Mouse (Mus musculus): ENCODE measurements around the gene Ly86.
A peak's percentile ranks its signal among the peaks of the same experiment; 100 is the strongest.

Ly86 gene

DNA sequence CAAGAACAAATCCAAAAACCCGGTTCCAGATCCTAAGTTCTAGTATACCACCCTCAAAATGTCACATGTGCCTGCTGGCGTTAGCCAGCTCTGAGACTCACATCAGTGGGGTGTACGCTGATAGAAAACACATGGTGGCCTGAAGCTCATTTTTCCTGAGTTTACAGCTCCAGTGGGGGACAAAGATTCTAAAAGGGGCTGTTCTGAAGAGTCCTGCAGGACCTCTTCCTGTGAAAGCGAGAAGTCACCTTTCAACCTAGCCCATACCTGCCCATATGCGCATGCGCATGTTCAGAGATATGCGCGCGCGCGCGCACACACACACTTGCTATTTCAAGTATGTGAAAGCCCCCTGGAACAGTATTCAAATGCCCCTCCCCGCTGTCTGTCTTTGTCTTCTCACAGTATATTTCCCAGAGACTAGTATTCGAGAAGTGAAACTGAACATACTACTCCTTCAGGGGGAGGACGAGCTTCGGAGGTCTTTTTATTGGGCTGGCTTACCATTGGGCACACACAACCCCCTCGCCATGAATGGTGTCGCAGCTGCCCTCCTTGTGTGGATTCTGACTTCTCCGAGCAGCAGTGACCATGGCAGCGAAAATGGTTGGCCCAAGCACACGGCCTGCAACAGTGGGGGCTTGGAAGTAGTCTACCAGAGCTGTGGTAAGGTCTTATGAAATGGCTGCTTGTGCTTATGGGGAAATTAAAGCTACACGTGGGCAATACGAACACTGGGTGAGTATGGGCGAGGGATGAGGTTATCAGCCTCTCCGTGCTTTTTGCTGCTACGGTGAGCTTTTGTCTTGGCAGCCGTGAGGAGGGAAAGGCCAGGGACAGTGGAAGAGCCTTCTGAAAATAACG, at the start of gene Ly86:
Gene Ly86 (plus strand): TSS at position 300 of the 864 bp plus-strand sequence.
- DNase-seq, result no peak

GRCm38 (mm10) chr13:37297886-37298285, 47.1 kb upstream of the Ly86 start:
- no peak for DNase-seq

DNA sequence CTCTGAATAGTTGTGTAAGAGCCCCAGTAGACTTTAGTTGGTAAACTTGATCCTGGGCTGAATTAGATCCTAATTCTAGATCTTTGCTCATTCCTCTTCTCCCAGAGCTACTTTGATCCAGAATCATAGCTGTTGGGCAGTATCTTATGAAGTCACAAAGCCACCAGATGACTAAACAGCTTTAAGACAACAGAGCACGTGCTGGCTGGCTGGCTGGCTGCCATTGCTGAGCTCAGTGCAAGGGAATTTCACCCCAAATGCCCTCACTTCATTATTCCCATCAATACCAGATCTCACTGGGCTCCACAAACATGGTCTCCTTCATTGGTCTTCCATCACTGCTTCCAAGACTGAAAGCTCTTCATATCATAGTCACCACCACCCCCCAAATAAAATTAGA, 46.2 kb upstream of the Ly86 start:
- DNase-seq, result no peak

DNA sequence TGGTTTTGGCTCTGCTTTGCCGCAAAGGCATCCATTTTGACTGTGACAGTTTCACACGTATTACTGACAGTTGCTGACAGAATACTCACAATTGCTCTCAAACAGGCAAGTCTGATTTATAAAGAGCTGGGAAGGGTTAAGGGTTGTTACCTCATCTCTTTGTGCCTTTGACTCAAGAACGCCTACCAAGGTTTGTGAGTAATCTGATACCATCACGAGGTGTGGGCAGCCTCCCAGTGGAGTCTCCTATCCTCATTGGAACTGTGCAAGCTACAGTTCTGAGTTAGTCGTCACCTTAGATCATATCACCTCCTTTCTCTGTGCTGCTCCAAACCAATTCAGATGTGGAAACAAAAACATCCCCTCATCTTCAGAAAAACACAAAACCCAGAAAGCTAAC, 42.1 kb upstream of the Ly86 start:
- no peak for DNase-seq

GRCm38 (mm10) chr13:37308006-37308405, 37.0 kb upstream of the Ly86 start:
- DNase-seq, result no peak

DNA sequence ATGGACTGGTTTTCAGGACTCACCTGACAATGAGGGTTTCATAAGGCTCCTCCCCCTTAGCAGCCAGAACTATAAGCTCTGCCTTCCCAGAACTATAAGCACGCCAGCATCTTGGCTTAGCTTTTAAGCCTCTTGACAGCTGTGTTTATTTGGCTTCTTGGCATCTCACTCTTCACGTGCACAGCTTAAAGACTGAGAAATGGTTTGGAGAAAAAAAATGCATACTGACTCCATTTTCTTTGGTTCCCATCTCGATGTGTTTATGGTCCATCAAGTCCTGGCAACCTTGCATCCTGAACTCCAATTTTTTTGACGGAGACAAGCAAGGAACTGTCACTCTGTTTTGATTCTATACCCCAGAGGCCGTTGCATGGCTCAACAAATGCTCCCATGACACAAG, 35.7 kb upstream of the Ly86 start:
- no peak for DNase-seq

GRCm38 (mm10) chr13:37310331-37310730, 34.7 kb upstream of the Ly86 start:
- no peak for DNase-seq

DNA sequence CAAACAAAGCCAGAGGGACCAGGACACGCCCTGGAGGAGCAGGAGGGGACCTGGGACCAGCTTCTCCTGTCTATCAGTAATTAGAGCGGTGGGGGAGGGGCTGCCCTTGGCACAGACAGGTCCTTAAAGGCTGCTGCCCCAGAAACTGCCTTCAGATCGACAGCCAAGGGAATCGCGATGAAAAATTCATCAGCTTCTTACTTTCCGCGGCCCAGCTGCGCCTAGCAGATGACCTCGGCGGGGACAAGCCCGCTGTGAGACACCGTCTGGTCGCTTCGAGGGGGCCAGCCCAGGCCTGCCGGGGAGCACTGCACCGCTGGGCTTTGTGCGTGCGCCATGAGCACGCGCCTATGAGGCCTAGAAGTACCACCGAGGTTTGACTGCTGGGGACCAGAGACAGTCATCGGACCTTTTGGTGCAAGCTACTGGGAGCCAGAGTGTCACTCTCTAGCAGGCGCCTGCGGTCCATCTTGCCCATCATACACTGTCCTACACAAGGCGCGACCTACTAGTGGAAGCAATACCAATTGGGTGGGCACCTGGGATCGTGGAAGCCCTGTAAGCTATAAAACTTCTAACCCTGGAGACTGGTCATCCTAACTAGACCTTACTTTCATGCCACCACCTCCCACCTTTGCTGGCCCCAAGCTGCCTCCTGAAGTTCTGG, 33.3 kb upstream of the Ly86 start:
- DNase-seq, result peak; percentile 2

GRCm38 (mm10) chr13:37312222-37312928, 32.6 kb upstream of the Ly86 start:
- DNase-seq, result peak; percentile 89

GRCm38 (mm10) chr13:37312951-37313350, 32.1 kb upstream of the Ly86 start:
- DNase-seq, result no peak

DNA sequence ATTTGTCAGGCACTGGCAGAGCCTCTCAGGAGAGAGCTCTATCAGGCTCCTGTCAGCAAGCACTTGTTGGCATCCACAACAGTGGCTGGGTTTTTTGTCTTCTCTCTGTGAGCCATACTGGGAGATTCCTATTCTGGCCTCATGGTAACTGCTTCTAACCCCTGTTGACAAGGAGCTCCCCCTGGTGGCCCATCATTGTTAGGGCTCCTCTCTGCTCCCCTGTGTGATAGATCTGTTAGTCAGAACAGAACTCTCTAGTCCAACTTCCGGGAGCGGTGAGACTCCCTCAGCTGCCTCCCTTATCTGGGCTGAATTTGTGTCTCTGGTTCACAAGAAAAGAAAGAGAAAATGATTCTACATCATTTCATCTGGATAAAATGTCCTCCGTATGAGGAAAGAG, 19.5 kb upstream of the Ly86 start:
- peak; percentile 27 for DNase-seq

DNA sequence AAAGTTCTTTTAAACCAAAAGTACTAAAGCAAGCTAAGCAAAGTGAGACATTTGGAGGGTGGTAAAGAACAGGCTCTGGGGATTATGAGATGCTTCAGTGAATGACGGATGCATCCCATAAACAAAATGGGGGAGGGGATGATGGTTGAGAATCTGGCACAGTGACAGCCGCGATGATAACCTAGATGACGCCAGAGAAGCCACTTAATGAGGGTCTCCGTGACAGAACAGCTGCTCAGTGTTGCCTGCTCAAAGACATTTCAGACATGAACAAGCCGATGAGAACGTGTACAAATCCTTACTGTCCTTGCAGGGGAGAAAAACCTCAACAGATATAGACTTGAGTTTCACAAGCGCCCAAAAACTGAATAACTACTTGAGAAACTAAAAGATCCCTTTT, 15.3 kb upstream of the Ly86 start:
- no peak for DNase-seq

DNA sequence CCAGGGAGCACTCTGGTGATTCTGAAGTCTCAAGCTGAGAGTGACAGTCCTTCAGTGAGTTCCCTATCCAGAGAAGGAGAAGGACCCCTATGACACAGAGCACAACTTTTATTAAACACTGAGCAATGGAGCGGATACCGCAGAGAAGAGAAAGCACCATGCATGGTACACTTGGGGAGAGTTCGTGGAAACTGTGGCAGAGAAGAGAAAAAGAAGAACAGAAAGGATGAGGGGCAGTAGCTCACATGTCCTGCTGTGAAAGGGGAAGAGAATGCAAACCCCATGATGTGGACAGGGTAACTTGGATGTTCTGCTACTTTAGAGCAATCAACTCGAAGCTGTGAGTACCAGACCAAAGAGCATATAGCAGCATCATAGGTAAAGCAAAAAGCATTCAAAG, 14.0 kb upstream of the Ly86 start:
- no peak for DNase-seq

DNA sequence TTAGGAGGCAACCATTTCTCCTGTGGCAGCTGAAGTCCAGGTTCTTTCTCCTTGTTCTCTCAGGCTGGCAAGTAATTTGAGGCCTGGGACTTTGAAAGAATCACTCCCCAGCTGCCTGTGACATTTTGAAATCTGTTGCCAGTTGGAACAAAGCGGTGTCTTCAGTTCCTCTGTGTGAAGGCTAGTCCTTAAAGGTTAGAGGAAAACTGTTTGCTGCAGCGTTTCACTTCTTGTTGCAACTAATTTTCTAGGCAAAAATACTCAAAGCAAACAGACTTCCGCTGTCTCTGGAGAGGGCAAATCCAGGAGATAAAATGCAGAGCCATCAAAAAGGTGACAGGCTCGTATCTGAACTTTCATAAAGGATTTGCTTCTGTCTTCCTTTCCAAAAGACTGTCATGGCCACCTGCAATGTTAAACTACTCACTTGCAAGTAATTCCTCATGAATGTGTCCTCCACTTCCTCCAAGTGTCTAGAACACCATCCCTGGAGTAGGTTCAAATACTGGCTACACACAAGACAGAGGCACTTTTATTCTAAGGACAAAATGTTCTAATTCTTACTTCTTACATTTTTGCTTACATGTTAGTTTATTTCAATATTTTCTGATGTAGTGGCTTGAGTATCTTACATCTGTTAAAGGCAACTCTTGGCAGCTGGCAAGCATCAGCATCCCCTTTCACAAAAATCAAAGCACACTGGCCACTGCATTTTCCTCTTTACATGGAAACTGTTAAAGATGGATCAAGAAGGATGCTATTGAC, 12.0 kb upstream of the Ly86 start:
- no peak for DNase-seq

DNA sequence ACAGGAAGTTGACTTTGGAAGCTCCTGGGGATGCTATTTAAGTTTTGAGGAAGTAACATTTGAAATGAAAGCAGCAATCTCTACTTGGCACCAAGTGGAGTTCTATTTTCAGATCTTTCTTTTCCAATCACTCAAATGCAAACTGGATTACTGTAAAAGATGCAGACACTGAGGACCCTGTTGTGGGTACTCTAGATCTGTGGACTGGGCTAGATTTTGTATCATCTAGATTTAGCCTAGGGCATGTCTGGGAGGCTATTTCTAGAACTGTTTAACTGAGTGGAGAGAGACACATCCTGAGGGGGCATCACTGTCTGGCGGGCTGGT, 11.5 kb upstream of the Ly86 start:
- DNase-seq, result no peak

GRCm38 (mm10) chr13:37337269-37337668, 7.7 kb upstream of the Ly86 start:
- no peak for DNase-seq

DNA sequence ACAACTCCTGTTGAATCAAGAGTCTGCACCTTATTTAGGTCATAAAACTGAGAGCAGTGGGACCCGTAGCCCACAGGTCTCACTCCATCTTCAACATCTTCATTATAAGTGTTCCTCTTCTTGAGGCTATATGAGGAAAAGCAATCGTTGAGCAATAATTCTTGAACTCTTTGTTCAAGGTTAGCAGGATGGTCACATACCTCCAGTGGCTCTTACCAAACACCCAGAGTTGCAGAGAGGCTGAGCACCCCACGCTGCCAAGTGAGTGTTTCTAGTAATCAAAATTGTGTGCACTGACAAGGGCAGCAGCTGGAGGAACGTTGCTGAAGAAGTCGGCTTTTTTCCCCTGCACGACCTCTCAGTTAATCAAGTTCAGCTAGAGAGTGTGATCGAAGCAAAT, 7.1 kb upstream of the Ly86 start:
- DNase-seq, result no peak

DNA sequence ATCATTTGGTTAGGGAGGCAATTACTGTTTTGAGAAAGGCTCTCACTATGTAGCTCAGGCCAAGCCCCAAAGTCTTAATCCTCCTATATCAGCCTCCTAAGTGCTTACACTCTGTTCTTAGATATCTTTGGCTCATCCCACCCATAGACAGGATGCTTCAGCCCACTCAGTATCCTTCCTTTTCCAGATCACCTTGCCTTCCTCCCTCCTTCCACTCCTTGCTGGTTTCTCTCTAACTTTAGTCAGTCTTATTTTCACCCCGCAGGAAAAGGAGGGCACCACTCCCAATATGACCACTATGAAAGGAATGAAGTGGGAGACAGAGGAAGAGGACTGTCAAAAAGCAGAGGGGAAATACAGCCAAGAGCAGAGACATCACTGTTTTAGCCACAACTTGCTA, 2.2 kb upstream of the Ly86 start:
- no peak for DNase-seq

GRCm38 (mm10) chr13:37345823-37346222, 815 bp downstream of the Ly86 start:
- DNase-seq, result no peak

DNA sequence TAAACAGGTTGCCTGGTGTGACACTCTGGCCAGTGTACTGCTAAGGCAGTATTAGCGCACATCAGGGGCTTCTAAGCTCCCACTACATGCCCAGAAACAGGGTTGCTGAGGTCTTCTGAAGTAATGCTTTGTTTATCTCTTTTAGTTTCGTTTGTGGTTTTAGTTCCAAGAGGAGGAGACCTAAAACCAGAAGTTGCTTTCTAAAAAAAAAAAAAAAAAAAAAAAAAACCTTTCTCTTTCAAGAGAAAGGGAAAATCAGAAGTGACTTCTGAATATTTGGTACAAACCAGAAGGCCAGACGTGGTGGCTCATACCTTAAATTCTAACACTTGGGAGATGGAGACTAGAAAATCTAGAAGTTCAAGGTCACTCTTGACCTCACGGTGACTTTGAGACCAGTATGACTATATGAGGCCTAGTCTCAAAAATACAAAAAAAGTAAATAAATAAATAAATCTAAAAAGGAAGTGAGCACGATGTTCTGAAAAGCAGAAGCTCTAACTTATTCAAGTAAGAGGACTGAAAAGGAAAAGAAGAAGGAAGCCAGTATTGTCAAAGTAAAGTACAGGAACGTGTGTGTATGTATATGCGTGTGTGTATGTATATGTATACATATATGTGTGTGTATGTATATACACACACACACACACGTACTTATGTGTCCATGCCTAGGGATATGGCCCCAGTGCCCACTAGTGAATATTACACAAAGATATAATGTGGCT, 3.0 kb downstream of the Ly86 start:
- DNase-seq, result no peak

GRCm38 (mm10) chr13:37349051-37349450, 4.0 kb downstream of the Ly86 start:
- no peak for DNase-seq

- DNase-seq, result no peak
Observed at GRCm38 (mm10) chr13:37353016-37353415, 8.0 kb downstream of the Ly86 start.

GRCm38 (mm10) chr13:37353868-37354267, 8.9 kb downstream of the Ly86 start:
- DNase-seq, result no peak
